Mouse (Mus musculus) heart, postnatal 0 days (tissue): ENCODE data around the gene Jun. TPM values are rescaled to one million over a fixed set of nuclear protein-coding genes. Genes with fewer than 3 reads are reported as not detected.

ENCODE experiments used
- ATAC-seq: fragments of 200-750 bp; cut with Nextera tagmentation; 2 replicates; pipeline ENCODE4 v1.8.0; 2017; ENCODE audit warnings: low read depth, moderate number of reproducible peaks, moderate library complexity; ENCODE audit not compliant: insufficient read depth
- DNase-seq: peaks from one replicate; pipeline ENCODE4 v3.0.0-alpha.2; 2016; ENCODE audit warnings: low spot score
- H3K27ac ChIP-seq: fragments of 300-500 bp; sonication (generic); 2 replicates; pipeline ENCODE4 v1.5.1; 2014; ENCODE audit warnings: low read depth, mild to moderate bottlenecking
- H3K27me3 ChIP-seq: fragments of 300-500 bp; sonication (generic); 2 replicates; pipeline ENCODE4 v1.6.1; 2014; ENCODE audit warnings: low read length, mixed read lengths; ENCODE audit not compliant: control insufficient read depth, insufficient read depth
- H3K36me3 ChIP-seq: fragments of 300-500 bp; sonication (generic); replicated peaks from 2 replicates; pipeline ENCODE4 v1.6.1; 2014; ENCODE audit warnings: low read length, mixed read lengths; ENCODE audit not compliant: control insufficient read depth, insufficient read depth
- H3K4me1 ChIP-seq: fragments of 300-500 bp; sonication (generic); 2 replicates; pipeline ENCODE4 v1.6.1; 2014; ENCODE audit warnings: antibody characterized with exemption; ENCODE audit not compliant: control insufficient read depth, insufficient read depth
- H3K4me2 ChIP-seq: fragments of 300-500 bp; sonication (generic); 2 replicates; pipeline ENCODE4 v1.6.1; 2014; ENCODE audit warnings: low read depth, mild to moderate bottlenecking, low read length, moderate library complexity
- H3K4me3 ChIP-seq: fragments of 300-500 bp; sonication (generic); 2 replicates; pipeline ENCODE4 v1.5.1; 2014; ENCODE audit warnings: low read depth, low read length
- H3K9ac ChIP-seq: fragments of 300-500 bp; sonication (generic); replicated peaks from 2 replicates; pipeline ENCODE4 v1.6.1; 2014; ENCODE audit warnings: low read depth, low read length, mixed read lengths
- H3K9me3 ChIP-seq: fragments of 300-500 bp; sonication (generic); replicated peaks from 2 replicates; pipeline ENCODE4 v1.6.1; 2016; ENCODE audit warnings: low read length; ENCODE audit not compliant: control insufficient read depth
- CTCF ChIP-seq: IDR thresholded peaks from 2 replicates; pipeline ENCODE4 v1.5.1; 2016; ENCODE audit warnings: antibody characterized with exemption, control low read depth, low read depth
- EP300 ChIP-seq: IDR thresholded peaks from 2 replicates; pipeline ENCODE4 v1.6.1; 2016; ENCODE audit warnings: antibody characterized with exemption, low read depth
- WGBS: fragments of 180-500 bp; shearing (Covaris S2); extraction: QIAGEN DNeasy Blood & Tissue Kit; methylation state at CpG from one replicate; pipeline ENCODE4 v1.1.7; 2014; 5-methylcytosine and 5-hydroxymethylcytosine counted together
- polyA plus RNA-seq: library from polyadenylated mRNA; unstranded; fragments of >200 nt; fragmentation: Nextera tagmentation; extraction: Ambion mirVana; gene quantifications from 2 replicates; pipeline ENCODE4 v1.2.1, GENCODE M21; 2015
- total RNA-seq: library from RNA; depleted of rRNA; stranded (reverse); fragments of >200 nt; gene quantifications from 2 replicates; pipeline ENCODE4 v1.2.3, GENCODE M21; 2014; ENCODE audit warnings: low replicate concordance

Gene Jun
- total and polyA plus RNA-seq, 2 experiments from 2014 or later: 74.1 to 111 TPM

GRCm38 (mm10) chr4:95057264-95057663 is 5.2 kb upstream of the Jun start:
- H3K4me3 ChIP-seq: no peak overlapping the region
- no peak overlapping the region for H3K9ac ChIP-seq
- no peaks in the 10 kb centered on the region for H3K36me3 ChIP-seq
- H3K4me2 ChIP-seq: no peak overlapping the region
- H3K9me3 ChIP-seq: no peaks in the 10 kb centered on the region
- TF ChIP-seq CTCF (no peak), EP300 (no peak)
- ATAC-seq (no peak), DNase-seq (no peak)
- no peaks in the 10 kb centered on the region for H3K27me3 ChIP-seq
- no peaks in the 10 kb centered on the region; the same call in 1 of the 2 replicates for H3K4me1 ChIP-seq
- WGBS: 50% methylated on average over 4 of the region's 4 CpGs
- no peak overlapping the region for H3K27ac ChIP-seq

- Histone ChIP-seq H3K4me3 (no peak overlapping the region), H3K36me3 (no peaks in the 10 kb centered on the region), H3K27me3 (no peaks in the 10 kb centered on the region), H3K9ac (no peak overlapping the region), H3K9me3 (no peaks in the 10 kb centered on the region), H3K27ac (no peak overlapping the region), H3K4me1 (no peaks in the 10 kb centered on the region; the same call in 1 of the 2 replicates), H3K4me2 (no peak overlapping the region)
- 52% methylated on average over 1 of the region's 1 CpGs for WGBS
- ATAC-seq (no peak), DNase-seq (no peak)
- no peak for TF ChIP-seq CTCF
- no peak for TF ChIP-seq EP300
Observed at GRCm38 (mm10) chr4:95055276-95055675, 3.3 kb upstream of the Jun start.

DNA sequence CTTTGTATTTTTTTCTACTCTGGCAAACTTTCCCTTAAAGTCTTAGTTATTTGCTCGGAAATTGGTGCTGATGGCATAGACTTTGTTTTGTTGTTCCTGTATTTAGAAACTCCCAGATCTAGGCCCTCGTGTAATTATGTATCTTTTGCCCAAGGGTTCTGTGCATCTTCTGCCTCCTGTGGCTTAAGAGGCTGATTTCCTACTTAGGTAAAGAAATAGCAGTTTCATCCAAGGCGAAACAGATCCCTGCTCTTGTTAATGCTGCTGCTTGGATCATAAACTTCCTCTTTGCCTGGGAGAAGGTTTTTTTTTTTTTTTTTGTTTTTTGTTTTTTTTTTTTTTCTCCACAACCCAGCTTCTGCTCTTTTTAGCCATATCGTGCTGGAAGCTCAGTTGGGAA is 2.3 kb upstream of the Jun start:
- ATAC-seq: no peak
- no peak for TF ChIP-seq CTCF
- no peak for TF ChIP-seq EP300
- 0 out of 2 replicates have a peak overlapping the region, but pooled peaks have one; percentile 85 for H3K9ac ChIP-seq
- no peaks in the 10 kb centered on the region for H3K9me3 ChIP-seq
- peak overlapping the region; percentile 99; the same call in 1 of the 2 replicates for H3K27ac ChIP-seq
- no peaks in the 10 kb centered on the region; the same call in 1 of the 2 replicates for H3K4me1 ChIP-seq
- WGBS: 56% methylated on average over 4 of the region's 4 CpGs
- no peaks in the 10 kb centered on the region for H3K36me3 ChIP-seq
- no peak for DNase-seq
- H3K4me2 ChIP-seq: peak overlapping the region; percentile 85
- H3K27me3 ChIP-seq: no peaks in the 10 kb centered on the region
- H3K4me3 ChIP-seq: peak overlapping the region; percentile 76; the same call in 1 of the 2 replicates

- Histone ChIP-seq H3K4me1 (peaks cover 6% of the 10 kb centered on the region), H3K9ac (peak overlapping the region; percentile 85), H3K4me2 (peak overlapping the region; percentile 85), H3K4me3 (peak overlapping the region; percentile 76), H3K27ac (peak overlapping the region; percentile 99), H3K9me3 (no peaks in the 10 kb centered on the region), H3K27me3 (no peaks in the 10 kb centered on the region), H3K36me3 (no peaks in the 10 kb centered on the region)
- ATAC-seq: no peak
- DNase-seq: peak; percentile 79
- TF ChIP-seq EP300: no peak
- no peak for TF ChIP-seq CTCF
- WGBS: under 1% methylated on average over 6 of the region's 6 CpGs
Observed at GRCm38 (mm10) chr4:95053791-95054117, 1.7 kb upstream of the Jun start.

DNA sequence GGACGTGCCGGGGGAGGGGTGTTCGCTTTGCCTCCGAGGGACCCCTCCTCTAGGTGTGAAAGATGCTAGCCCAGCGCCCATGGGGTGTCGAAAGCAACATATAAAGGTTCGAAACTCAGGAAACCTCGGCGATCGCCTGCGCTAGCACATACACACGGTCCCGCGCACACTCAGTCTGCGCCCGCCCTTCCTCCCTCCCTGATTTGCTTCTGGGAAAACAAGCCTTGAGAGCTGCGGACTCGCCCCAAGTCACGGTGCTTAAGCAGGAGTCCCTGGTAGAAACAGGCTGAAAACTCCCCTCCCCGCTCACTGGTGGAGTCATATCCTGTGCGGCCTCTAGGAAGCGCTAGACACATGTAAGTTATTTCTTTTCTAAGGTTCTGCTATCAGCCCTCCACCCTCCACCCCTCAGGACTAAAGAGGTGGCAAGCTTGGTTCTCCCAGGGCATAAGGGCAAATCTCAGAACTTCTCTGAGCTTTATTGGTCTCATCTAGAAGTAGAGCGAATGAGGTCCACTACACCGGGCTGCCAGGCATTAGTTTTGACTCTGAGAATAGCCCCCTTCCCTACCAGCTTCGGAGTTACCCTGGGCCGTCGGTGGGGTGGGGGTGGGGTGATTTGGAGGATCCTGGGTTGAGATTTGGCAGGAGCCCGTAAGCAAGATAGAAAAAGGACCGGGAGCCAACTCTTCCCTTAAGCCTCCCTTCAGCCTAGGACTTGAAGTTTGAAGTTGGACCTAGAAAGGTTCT is 1.2 kb upstream of the Jun start:
- Histone ChIP-seq H3K27ac (peak overlapping the region; percentile 99), H3K27me3 (no peaks in the 10 kb centered on the region), H3K4me3 (peak overlapping the region; percentile 76), H3K9me3 (no peaks in the 10 kb centered on the region), H3K4me1 (peaks cover 10% of the 10 kb centered on the region), H3K36me3 (no peaks in the 10 kb centered on the region), H3K9ac (peak overlapping the region; percentile 85), H3K4me2 (peak overlapping the region; percentile 85)
- ATAC-seq: peak; percentile 45
- no peak; the same call in none of the 2 replicates for TF ChIP-seq EP300
- TF ChIP-seq CTCF: peak; percentile 86
- WGBS: under 1% methylated on average over 29 of the region's 29 CpGs
- DNase-seq: peak; percentile 96
